Mouse (Mus musculus) left cerebral cortex, adult 9 months (tissue): Measurements from ENCODE around the gene Mtmr3.

Experiments
- DNase-seq, 2 experiments: peaks; one replicate each; pipeline ENCODE4 v3.0.0; 2022; ENCODE audit warnings: low spot score in 2 of 2

Mtmr3 gene

GRCm38 (mm10) chr11:4466191-4466590 lies 128.5 kb downstream of the Mtmr3 start:
- no peak for DNase-seq

GRCm38 (mm10) chr11:4464616-4465015 lies 130.0 kb downstream of the Mtmr3 start:
- DNase-seq, result no peak

DNA sequence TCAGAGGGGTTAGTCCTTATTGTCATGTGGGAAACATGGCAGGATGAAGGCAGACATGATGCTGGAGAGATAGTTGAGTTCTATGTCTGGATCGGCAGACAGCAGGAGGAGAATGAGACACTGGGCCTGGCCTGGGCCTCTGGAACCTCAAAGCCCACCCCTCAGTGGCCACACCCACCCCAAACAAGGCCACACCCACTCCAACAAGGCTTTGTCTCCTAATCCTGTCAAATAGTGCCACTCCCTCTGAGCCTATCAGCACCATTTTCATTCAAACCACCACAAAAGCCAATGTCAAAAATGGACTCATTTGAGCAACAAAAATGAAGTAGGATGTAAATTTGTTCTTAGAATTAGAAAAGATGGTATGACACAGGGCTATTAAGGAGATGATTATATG lies 130.5 kb downstream of the Mtmr3 start:
- DNase-seq, result no peak

DNA sequence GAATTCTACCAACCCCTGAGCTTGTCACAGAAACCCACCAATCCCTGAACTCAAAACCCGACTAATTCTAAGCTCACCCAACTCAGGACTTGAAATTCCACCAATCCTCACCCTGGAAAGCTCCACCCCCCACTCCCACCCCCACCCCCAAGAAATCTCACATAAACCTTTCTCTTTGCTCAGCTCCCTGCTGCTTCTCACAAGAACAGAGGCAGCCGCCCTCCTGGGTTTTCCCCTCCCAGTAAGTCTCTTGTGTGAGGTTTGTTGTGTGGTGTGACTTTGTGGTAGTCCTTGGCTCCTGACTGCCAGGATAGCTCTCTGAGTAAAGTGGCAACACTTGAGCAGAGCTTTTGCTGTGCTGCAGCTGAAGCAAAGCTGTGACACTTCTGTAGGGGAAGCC lies 131.8 kb downstream of the Mtmr3 start:
- no peak for DNase-seq

DNA sequence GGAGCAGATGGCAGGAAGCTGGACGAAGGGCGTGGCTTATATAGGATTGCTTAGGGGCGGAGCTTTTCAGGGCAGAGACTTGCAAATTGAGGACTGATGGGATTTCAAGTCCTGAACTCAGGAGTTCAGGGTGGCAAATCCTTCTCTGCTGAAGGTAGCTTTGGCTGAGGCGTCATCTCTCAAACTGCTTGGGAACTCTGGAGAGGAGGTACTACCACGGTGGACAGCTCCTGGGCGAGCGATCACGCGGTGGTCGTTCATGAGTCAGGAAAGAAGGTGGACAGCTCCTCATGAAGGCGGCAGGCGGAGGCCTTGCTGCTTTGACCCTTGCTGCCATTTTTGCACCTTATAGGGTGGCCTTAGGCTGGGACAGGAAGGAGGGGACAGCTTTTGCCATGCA lies 133.5 kb downstream of the Mtmr3 start:
- no peak for DNase-seq

GRCm38 (mm10) chr11:4460615-4461014 lies 134.0 kb downstream of the Mtmr3 start:
- no peak for DNase-seq

GRCm38 (mm10) chr11:4454895-4455535 lies 139.6 kb downstream of the Mtmr3 start:
- no peak for DNase-seq

DNA sequence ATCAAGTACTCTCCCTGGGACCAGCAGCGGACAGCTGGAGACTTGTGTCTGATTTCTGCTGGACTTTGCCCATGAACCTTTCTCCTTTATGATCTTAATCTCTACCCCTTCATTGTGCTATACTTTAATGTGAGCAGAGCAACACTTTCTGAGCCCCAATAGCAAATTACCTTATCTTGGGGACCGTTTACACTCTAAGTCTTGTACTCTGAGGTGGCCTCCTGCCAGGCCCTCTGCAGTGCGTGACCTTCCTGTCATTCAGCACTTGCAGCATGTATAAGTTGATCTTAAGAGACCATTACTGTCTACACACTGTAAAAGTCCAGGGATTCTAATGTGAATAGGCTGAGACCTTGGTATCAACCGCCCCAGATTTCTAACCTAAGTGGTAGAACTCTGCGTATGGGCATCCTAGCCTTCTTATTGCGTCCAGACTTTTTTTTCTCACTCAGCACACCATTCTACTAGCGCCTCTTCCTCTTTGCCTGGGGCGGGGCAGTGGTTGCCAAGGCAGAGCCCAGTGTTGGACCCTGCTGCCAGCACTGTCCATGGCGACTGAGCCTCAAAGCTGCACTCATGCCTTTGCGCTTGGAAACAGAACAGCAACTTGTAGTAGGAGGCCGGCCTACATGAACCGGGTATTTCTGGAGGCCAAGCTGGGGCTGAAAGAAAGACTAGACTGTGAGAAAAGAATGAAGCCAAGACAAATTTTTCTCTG lies 142.0 kb downstream of the Mtmr3 start:
- DNase-seq, result no peak

- DNase-seq, result peak in 1 of 2 experiments; percentile 52
Measured at GRCm38 (mm10) chr11:4451116-4451515, 143.5 kb downstream of the Mtmr3 start.

GRCm38 (mm10) chr11:4446195-4446868 lies 148.3 kb downstream of the Mtmr3 start:
- no peak for DNase-seq

- DNase-seq, result no peak
Measured at GRCm38 (mm10) chr11:4442280-4442679, 152.4 kb downstream of the Mtmr3 start.

GRCm38 (mm10) chr11:4440978-4441377 lies 153.7 kb downstream of the Mtmr3 start, which contains the start of gene Hormad2:
Hormad2 (minus strand) TSS chr11:4441105.
- DNase-seq, result no peak

GRCm38 (mm10) chr11:4438211-4438610 lies 156.5 kb downstream of the Mtmr3 start:
- no peak for DNase-seq

- DNase-seq, result no peak
Measured at GRCm38 (mm10) chr11:4437318-4437717, 157.3 kb downstream of the Mtmr3 start.

GRCm38 (mm10) chr11:4436631-4437030 lies 158.0 kb downstream of the Mtmr3 start:
- no peak for DNase-seq

DNA sequence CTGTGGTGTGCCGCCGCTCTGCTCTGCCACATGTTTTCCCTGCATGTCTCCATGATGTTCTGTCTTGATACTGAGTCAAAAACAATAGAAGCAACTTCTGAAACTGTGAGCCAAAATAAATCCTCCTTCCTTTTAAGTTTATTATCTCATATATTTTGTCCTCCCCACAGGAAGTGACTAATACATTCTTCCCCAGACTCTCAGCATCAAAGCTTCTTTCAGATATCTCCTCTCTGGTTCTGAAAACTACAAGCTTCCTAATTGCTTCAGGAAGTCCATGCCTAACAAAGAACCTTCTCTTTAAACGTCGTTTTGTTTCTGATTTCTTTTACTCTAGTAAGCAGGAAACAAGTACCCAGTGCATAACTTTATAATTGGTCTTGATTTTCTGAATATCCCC lies 160.2 kb downstream of the Mtmr3 start:
- DNase-seq, result no peak
